Mouse (Mus musculus): ENCODE measurements around the gene Ecm2.

Ecm2 gene

DNA sequence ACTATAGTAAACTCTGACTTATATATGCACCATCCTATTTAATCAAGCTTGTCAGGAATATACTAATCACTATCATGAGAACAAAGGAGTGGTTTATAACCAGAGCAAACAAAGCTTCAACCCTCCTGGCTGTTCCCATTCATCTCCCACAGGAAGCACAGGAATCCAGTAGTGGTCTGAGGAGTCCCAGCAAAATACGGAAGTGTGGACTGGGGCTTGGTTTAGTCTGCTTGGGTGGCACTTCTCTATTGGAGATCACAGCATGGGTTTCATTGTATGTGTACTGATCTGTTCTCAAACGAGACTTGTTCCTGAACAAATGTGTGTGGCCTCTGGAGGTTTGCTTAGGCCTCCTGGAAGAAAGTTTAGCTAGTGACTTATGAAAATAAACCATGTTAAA, 14.2 kb downstream of the Ecm2 start:
- DNase-seq = no peak

DNA sequence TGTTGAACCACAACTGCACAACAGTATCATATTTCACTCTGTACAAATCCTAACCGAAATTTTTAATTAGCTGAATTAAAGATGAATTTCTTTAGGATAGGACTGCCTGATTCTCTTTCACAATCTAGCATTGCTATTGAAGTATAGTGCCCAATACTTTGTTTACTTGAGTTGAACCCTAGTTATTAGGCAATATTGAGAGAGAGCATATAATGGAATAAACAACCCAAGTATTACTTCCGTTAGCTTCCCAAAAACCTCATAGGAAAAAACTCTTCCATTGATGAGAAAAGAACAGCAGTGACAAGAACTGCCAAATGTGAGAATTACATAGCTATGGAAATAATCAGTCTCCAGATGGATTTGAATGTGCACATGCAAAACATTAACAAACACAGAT, 21.6 kb downstream of the Ecm2 start:
- DNase-seq = no peak

DNA sequence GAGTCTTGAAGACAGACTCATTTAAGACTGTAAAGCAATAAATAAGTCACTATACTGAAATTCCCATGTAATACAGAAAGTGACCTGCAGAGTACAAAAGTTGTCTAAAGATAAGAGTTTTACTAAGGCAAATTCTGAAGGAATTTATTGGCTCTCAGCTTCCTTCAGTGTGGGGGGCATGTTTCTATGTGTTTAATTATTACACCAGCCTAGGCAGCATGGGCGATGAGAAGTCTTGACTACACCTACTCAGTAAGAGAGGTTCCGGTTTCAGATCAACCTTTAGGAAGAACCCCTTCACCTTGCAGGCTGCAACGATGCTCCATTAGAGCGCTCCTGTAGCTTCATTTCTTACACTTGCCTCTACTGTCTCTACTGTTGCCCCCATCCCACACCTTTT, 26.0 kb downstream of the Ecm2 start:
- DNase-seq = no peak

DNA sequence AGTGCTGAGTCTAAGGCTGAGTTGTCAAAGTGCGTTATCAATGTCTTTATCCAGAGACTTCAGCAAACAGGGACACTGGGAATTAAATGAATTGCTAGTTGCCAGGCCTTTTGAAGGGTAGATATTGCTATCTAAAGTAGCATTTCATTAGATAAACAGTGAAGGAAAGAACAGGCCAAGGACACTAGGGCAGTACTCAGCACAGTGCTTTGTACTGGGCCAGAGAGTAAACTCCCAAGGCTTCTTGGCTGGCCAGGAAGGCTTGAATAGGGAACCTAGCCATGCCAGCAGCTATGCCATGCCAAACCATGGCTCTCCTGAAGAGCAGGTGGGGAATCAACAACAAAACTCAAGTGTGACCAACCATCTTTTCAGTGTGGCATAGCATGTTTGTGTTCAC, 32.3 kb downstream of the Ecm2 start:
- DNase-seq = no peak

DNA sequence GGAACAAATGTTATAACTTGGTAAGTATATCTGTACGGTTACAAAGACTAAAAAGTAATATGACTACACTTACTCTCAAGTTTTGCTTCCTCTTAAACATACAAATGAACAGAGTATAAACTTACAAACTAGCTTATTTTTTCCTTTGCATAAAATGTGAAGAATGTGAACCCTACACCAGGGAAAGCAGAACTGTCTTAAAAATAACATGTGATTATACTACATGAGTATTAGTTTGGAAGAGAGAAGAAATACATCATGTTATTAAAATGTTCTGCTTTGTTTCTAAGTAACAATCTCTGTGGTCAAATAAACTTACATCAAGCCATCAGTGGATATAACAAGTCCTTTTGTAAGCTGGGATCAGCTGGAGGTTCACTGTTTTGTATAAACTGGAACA, 34.1 kb downstream of the Ecm2 start:
- DNase-seq = no peak

DNA sequence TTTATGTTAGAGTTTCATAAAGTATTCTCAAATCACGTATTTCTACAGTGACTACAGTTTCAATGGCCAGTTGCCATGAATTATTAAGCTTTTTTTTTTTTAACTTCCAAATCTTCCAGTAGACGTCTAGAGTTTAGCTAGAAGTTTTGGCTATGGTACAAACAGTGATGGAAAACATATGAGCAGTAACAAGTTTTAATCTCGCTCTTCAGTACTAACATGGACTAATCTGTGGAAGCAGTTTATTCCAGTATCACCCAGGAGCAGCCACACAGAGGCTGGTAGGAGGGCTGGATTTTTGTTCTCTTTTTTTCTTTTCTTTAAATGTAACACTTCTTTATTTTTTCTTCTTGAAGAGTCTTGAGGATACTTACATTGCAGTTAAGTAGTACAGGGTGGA, 39.7 kb downstream of the Ecm2 start, which contains the start of gene Aspn:
Gene Aspn (plus strand): TSS at position 165 of the 400 bp plus-strand sequence.
- no peak for DNase-seq

DNA sequence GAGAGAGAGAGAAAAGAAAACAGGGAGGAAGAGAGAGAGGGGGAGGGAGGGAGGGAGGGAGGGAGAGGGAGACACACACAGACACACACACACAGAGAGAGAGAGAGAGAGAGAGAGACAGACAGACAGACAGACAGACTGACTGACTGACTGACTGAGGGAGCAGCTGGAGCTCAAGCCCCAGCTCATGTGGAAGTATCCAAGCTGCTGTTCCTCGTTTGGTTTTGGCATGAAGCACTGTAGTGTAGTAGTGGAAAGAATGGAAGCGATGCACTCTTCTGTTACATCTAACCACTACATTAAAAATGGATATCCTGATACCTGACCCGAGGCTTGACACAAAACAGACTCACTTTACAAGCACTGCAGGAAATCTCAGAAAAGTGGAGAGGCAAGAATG, 41.0 kb downstream of the Ecm2 start:
- no peak for DNase-seq

DNA sequence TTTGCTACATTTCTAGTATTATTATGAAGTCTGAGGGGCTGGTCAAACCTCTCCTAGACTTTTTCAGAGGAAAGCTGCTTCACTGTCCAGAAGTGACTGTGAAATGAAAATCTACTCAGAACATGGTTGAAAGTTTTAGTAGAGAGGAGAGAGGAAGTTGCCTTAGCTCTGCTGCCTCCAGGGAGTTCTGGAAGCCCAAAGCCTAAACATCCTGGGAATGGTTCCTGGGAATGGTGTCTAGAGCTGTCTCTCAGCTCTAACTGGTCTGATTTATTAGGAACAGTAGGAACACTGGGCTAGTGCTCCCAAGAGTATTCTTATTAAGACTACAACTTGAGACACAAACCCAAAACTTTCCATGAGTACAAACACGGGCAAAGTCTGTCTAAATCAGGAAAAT, 41.9 kb downstream of the Ecm2 start:
- DNase-seq = no peak

DNA sequence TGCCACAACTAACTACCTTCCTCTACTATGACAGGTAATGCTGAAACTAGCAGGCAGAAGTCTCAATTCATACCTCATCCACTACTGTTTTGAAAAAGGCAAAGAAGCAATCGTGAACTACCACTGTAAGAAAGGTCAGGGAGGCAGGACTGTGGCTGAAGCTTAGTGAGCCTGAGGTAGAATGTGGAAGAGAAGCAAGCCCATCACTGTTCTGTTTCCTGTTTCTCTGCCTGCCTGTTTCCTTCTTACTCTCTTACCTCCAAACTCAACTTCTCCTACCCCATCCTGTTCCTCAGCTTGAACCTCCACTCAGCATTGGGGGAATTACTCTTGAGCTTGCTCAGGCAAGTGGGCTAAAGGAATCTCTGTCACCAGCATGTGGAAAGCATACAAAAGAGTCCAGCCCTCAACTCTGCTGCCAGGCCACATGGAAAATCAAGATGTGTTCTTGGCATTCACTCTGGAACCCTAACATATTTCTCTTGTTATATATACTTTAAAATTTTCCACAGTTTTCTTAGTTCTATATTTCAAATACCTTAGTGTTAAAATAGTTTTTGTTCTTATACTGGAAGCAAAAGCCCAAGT, 43.0 kb downstream of the Ecm2 start:
- no peak for DNase-seq

DNA sequence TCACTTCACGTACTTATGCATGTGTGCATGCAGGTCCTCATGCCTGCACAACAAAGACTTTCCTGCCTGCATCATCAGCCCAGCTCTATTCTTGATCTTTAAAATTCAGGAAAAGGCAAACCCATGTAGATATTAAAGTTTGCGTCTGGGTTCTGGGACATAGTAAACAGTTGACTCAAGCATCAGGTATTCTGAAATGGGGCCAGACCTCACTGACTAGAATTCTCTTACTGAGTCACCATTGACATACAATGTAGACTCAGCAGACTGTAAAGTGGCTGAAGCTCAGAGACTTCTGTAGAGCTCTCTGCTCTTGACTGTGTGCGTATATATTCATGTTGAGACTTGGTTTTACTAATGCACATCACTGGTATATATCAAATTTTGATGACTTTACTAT, 45.0 kb downstream of the Ecm2 start:
- DNase-seq = no peak

DNA sequence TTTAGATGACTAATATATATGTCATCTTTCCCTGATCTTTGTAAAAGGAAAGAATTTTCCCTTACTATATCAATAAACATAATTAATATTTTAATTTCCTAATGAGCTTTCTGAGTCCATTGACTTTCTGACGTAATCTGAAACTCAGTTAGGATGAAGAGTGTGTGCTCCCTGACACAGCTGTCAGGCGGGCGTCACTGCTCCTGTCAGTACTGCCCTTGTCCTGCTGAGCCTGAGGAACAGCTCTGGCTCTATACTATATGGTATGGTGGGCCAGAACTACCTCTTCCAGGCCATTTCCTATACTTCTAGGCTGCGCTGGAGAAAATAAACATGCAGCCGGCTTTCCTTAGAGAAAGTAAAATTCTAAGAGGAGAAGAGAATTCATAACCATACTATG, 49.9 kb downstream of the Ecm2 start:
- DNase-seq = no peak

DNA sequence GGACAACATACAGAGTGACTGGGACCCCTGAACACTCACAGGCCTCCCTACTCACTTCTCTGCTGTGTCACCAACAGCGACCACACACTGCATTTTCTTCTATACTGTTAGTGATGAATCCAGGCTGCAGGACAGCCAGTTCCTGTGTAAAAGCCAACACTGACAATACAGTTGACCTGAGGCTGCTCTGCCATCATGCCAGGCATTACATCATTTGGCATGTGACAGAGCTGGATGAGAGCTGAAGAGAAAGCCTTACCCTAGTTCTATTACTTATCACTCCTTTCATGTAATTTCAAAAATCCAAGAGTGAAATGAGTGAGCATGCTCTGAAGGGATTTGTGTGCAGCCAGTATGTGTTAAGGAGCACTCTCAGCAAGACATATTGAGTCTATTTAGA, 51.6 kb downstream of the Ecm2 start:
- DNase-seq = no peak

DNA sequence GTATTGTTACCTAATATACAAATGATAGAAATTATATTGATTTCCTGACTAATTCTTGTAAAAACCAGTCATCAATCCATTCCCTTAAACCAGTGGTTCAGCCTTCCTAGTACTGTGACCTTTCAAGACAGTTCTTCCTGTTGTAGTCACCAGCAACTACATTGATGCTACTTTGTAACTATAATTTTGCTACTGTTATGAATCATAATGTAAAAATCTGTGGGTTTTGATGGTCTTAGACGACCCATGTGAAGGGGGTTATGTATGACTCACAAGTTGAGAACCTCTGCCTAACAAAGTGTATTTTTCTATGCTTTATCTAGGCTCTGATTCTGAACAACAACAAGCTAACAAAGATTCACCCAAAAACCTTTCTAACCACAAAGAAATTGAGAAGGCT, 52.3 kb downstream of the Ecm2 start:
- no peak for DNase-seq

DNA sequence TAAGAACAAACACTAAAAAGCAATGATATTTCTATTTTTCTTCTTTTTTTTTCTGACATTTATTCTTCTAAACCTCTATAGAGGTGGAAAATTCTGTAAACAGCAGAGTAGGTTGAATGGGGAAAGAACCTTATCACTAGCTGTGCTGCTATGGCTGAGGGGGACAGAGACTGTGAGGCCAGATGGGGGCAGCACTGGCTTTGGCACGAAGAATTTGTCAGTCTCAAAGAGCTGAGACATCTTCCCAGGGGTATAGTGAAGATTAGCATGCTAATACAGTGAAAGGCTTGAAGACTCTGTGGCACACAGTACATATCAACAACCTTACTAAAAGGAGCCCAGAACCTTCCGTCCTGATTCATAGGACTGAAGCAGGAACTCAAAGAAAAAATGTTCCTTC, 54.6 kb downstream of the Ecm2 start:
- no peak for DNase-seq

DNA sequence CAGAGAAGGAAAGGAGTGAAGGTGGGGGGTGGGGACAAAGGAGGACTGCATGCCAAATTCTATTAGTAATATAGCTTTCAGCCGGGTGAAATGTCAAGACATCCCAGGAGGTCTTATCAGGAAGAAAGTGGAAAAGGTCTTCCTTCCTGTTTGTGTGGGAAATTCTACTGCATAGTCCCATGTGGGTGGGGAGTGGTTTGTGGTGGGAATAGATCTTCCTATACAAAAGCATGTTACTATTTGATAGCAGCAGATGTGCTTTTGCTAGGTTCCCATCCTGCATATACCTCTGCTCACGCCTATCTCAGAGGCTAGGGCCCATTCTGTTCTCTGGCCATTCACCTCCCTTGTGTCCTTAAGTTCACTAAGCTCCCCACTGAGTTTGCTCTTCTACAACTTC, 56.3 kb downstream of the Ecm2 start:
- no peak for DNase-seq

DNA sequence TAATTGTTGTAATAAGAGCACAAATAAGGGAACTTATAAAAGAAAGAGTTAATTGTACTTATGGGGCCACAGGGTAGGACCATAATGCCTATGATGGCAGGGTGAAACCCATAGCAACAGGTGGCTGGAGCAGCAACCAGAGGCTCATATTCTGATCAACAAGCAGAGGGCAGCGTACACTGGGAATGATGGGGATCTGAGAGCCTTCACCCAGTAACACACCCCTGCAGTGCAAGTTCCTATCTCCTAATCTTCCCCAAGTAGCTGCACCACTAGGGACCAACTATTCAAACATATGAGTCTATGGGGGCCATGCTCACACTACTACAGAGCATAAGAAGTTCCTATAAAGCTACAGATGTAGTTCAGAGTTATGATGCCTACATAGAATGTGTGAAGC, 59.7 kb downstream of the Ecm2 start:
- DNase-seq = no peak

DNA sequence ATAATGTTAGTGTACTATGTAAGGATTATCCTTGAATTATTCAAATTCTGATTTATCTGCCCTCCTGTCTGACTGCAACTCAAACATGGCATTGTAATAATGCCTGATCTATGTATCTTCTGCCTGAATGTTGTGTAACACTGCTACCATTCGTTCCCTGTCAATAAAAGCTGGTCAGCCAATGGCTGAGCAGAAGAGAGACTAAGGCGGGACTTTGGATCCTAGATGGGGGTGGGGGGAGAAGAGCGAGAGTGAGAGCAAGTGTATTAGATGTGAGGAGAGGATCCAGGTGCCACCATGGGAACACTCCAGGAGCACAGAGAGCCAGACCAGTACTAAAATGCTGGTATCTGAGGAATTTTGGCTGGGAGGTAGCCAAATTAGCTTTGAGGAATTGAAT, 65.8 kb downstream of the Ecm2 start:
- no peak for DNase-seq

DNA sequence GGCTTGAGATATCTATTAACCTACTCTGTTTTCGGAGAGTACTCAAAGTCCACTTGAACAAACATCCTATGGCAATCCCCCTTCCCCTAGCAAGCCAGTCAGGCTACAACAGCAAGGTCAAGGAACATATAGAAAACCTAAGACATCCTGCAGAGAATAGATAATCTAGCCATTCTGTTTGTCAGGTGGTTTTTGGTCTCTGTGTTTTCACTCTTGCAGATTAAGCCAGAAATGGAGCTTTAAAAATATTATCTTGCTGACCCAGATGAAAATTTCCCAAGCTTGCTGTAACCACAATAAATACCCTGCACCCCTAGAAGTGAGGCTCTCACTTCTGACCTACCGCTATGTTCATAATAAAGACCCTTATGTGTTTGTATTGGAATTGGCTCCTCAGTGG, 66.8 kb downstream of the Ecm2 start:
- no peak for DNase-seq

DNA sequence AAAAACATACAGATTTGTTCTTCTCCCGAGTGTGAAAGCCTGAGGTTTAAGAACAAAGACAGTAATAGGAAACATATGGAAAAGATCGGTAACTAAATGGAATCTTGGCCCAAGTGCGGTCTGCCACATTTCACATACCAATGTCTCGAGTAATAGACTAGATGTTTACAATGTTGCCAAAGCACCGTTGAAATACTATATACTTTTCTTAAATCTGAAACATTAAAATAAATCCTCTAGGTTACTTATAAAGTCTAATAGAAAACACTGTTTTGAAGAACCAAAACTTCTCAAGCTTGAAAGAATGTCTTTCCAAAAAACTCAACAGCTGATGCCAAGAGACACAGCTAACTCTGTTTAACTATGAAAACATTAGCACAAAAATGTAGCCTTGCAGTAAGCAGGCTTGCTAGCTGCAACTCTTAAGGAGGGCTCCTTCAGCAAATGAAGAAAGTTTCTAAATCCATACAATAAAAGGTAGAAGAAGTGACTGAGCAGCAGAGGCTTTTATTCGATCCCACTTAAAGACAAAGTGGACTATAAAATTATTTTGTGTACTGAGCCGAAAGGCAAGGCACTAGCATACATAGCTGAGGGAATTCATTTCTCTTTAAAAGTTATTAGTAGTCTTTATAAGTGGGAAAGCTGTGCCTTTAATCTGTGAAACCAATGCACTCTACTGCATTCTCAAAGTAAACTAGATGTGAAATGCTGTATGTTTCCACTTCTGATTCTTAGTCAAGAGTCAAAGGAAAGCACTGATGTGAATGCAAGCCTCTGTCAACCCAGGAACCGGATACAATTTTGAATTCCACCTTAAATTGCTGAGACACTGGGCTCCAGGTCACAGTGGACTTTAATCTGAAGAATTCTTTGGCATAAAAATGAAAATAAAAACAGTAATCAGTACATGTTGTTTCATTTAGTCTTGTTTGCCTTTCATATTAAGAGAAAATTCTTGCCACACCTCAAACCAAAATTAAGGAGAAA, 77.2 kb downstream of the Ecm2 start, which contains the start of gene Omd:
Gene Omd (plus strand): TSS at position 922 of the 990 bp plus-strand sequence.
- no peak for DNase-seq
